10 mouse cellular contexts compared by ENCODE assay signal in genomic region chr11:84764116-84764515, GRCm38 (mm10). TPM values are rescaled to one million over a fixed set of nuclear protein-coding genes. Genes with fewer than 3 reads are reported as not detected.
DNase-seq lines count a peak whose midpoint lies in the region; ATAC-seq and TF ChIP-seq lines count a peak whose summit lies in the region.
"Had no signal": no experiment of that assay in that cellular context is flagged by ENCODE, and none has a peak within 500 bp of the region (broad histone marks: within the 10 kb centered on the region; RNA-seq: fewer than 3 reads in every experiment).

No protein-coding gene starts in this region.

- H3K4me1 ChIP-seq in heart, embryonic 13.5 days, result peaks cover 41% of the 10 kb centered on the region
- H3K4me1 ChIP-seq in hindbrain, embryonic 13.5 days (replicated peaks), result peaks cover 74% of the 10 kb centered on the region
- peaks cover 55% of the 10 kb centered on the region for H3K4me1 ChIP-seq in midbrain, embryonic 12.5 days

- peaks cover 45% of the 10 kb centered on the region for H3K27me3 ChIP-seq in heart, embryonic 13.5 days (replicated peaks)
- no peaks in the 10 kb centered on the region for H3K27me3 ChIP-seq in Patski
- H3K27me3 ChIP-seq in hindbrain, embryonic 13.5 days, result peaks cover 10% of the 10 kb centered on the region; the same call in 1 of the 2 replicates
- H3K27me3 ChIP-seq in midbrain, embryonic 12.5 days, result peaks cover 71% of the 10 kb centered on the region

- 22% methylated on average over 8 of the region's 8 CpGs for WGBS in heart, embryonic 13.5 days
- 17% methylated on average over 8 of the region's 8 CpGs for WGBS in hindbrain, embryonic 13.5 days
- 23% methylated on average over 8 of the region's 8 CpGs for WGBS in midbrain, embryonic 12.5 days

- POLR2A ChIA-PET in Patski (lab: Charles Lee), result interaction anchor here (0.5 kb wide), 1 partner anchor 107 kb away, joined by 7 read pairs; no protein-coding TSS in a partner anchor

- peak overlapping the region; percentile 78 for H3K27ac ChIP-seq in heart, embryonic 13.5 days (replicated peaks)
- peak overlapping the region; percentile 84 for H3K27ac ChIP-seq in hindbrain, embryonic 13.5 days
- 0 out of 2 replicates have a peak overlapping the region, but pooled peaks have one; percentile 4 for H3K27ac ChIP-seq in midbrain, embryonic 12.5 days (replicated peaks)
- H3K27ac ChIP-seq: macrophage had no signal

- CTCF ChIA-PET in Patski (lab: Charles Lee), result no interaction called here

- H3K4me2 ChIP-seq in heart, embryonic 13.5 days, result peak overlapping the region; percentile 61
- H3K4me2 ChIP-seq in hindbrain, embryonic 13.5 days, result peak overlapping the region; percentile 37
- peak overlapping the region; percentile 35 for H3K4me2 ChIP-seq in midbrain, embryonic 12.5 days (replicated peaks)

- peak overlapping the region; percentile 67 for H3K9ac ChIP-seq in heart, embryonic 13.5 days
- peak overlapping the region; percentile 53; the same call in 1 of the 2 replicates for H3K9ac ChIP-seq in hindbrain, embryonic 13.5 days
- peak overlapping the region; percentile 17; the same call in 1 of the 2 replicates for H3K9ac ChIP-seq in midbrain, embryonic 12.5 days (replicated peaks)

- no peaks in the 10 kb centered on the region for H3K9me3 ChIP-seq in heart, embryonic 13.5 days
- no peaks in the 10 kb centered on the region for H3K9me3 ChIP-seq in hindbrain, embryonic 13.5 days
- H3K9me3 ChIP-seq in midbrain, embryonic 12.5 days, result no peaks in the 10 kb centered on the region

- H3K36me3 ChIP-seq in heart, embryonic 13.5 days, result no peaks in the 10 kb centered on the region
- no peaks in the 10 kb centered on the region for H3K36me3 ChIP-seq in hindbrain, embryonic 13.5 days
- no peaks in the 10 kb centered on the region for H3K36me3 ChIP-seq in midbrain, embryonic 12.5 days

- H3K4me3 ChIP-seq in heart, embryonic 13.5 days, result peak overlapping the region; percentile 29
- no peak overlapping the region for H3K4me3 ChIP-seq in hindbrain, embryonic 13.5 days
- no peak overlapping the region for H3K4me3 ChIP-seq in midbrain, embryonic 12.5 days

- in situ Hi-C loops in Patski (cut with MboI; ENCODE audit: low pct_unique_long_range_greater_than_20kb), result no loop called here

- ATAC-seq in heart, embryonic 13.5 days (ENCODE audit: extremely low read depth, insufficient number of reproducible peaks, low FRiP score, low TSS enrichment), result no peak
- peak; percentile 23 for ATAC-seq in Patski
- no peak for ATAC-seq in hindbrain, embryonic 13.5 days (ENCODE audit: low FRiP score)
- ATAC-seq in midbrain, embryonic 12.5 days (ENCODE audit: low FRiP score, low read depth), result no peak

- TF ChIP-seq CTCF in Patski (IDR thresholded peaks at IDR 0.05), result no peak

- DNase-seq in heart, adult 8-10 months (ENCODE audit: low spot score), result no peak
- DNase-seq in Patski (ENCODE audit: low read depth, low spot score), result no peak
- no peak for DNase-seq in ovary, postnatal 10 days (ENCODE audit: low spot score)
- DNase-seq in urinary bladder, adult 18-20 months (ENCODE audit: low spot score in 2 of 2), result no peak
- no peak for DNase-seq in cerebellum, postnatal 4 days (ENCODE audit: low spot score in 2 of 2)
- DNase-seq: layer of hippocampus, adult 9-11 months had no signal

RNA-seq across cellular contexts. Expression of gene Mrm1, which starts 55.2 kb away (rescaled TPM):
- polyA plus RNA-seq in heart, embryonic 13.5 days (2015; fragmentation: Nextera tagmentation; extraction: Ambion mirVana), result 16.3 and 17.8 TPM in 2 replicates
- 10 to 100 TPM; 16.7 to 23.3 (median 21.1) TPM for total RNA-seq in heart, adult 8-10 months (2022)
- 16.7 TPM for polyA plus RNA-seq in Patski (2021)
- 9.1 and 11.7 TPM in 2 replicates for polyA plus RNA-seq in hindbrain, embryonic 13.5 days (2015; fragmentation: Nextera tagmentation; extraction: Ambion mirVana)
- 11.0 and 11.7 TPM in 2 replicates for polyA plus RNA-seq in midbrain, embryonic 12.5 days (2016; fragmentation: Nextera tagmentation; extraction: Ambion mirVana)

Comparison
In these comparisons a context has a peak if more than half of its experiments do, and no peak if none do; other contexts are left out.
1. H3K27ac ChIP-seq: peak in every context shown above with its lines; median percentile 84 in hindbrain, embryonic 13.5 days; 78 in heart, embryonic 13.5 days; 4 in midbrain, embryonic 12.5 days.
2. H3K9ac ChIP-seq: peak in every context shown above with its lines; median percentile 67 in heart, embryonic 13.5 days; 53 in hindbrain, embryonic 13.5 days; 17 in midbrain, embryonic 12.5 days.